Comparison of ENCODE assay signal across 8 mouse cellular contexts in the genomic region with DNA sequence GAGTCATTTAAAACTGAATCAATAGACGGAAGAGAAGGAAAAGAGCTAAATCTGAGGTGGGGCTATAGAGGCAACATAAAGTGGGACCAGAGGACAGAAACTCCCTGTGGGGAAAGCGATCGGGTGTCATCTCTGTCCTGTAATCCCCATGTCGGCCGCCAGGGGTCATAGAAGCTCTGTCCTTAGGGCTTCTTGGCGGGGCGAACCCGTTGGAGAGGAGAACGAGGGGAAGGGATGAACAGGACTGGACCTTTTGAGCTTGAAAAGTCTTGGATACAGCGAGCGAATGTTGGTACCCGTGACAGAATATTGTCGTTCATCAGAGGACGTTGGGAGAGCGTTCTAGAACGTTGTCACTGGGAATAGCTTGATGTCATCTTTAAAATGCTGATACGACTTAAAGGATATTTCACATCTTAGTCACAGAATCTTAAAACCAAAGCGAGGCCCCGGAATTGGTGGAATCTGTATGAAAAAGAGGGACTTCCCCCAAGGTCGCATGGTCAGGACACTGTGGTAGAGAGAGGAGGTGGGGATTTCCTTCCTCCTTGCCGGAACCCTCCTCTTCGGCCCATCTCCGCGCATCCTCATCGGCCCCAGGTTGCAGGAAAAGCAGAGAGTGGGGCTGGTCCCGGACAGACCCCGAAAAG. TPM values are rescaled to one million over a fixed set of nuclear protein-coding genes. Genes with fewer than 3 reads are reported as not detected.
DNase-seq lines count a peak whose midpoint lies in the region; ATAC-seq and TF ChIP-seq lines count a peak whose summit lies in the region.

No protein-coding gene starts in this region.

- TF ChIP-seq POLR2A in CH12.LX (IDR thresholded peaks at IDR 0.05; ENCODE audit: low read depth, low read length), result peak; percentile 45; the same call in 1 of the 2 replicates
- no peak for TF ChIP-seq POLR2A in thymus, adult 2 months (IDR thresholded peaks at IDR 0.05; ENCODE audit: control insufficient read depth, extremely low read depth, insufficient read depth, low read length, poor library complexity)

- H3K4me3 ChIP-seq in CH12.LX (replicated peaks in 1 of 3; ENCODE audit: low read depth in 2 of 3, low read length in 2 of 3, poor library complexity in 1 of 3), result peak overlapping the region; percentile 5 to 38 (median 17)
- H3K4me3 ChIP-seq in brown adipose tissue, adult 24 weeks (ENCODE audit: insufficient read depth, low read depth, low read length), result peak overlapping the region; percentile 22; the same call in 1 of the 2 replicates
- H3K4me3 ChIP-seq in forebrain, embryonic 11.5 days (ENCODE audit: low read depth, low read length), result peak overlapping the region; percentile 19
- 0 out of 2 replicates have a peak overlapping the region, but pooled peaks have one; percentile 4 for H3K4me3 ChIP-seq in liver, postnatal 0 days (ENCODE audit: low read depth, low read length)
- H3K4me3 ChIP-seq in neural tube, embryonic 14.5 days (ENCODE audit: low read depth, low read length), result peak overlapping the region; percentile 26; the same call in 1 of the 2 replicates
- no peak overlapping the region for H3K4me3 ChIP-seq in thymus, adult 2 months (ENCODE audit: control insufficient read depth, insufficient read depth, low read length)

- TF ChIP-seq RAD21 in CH12.LX (IDR thresholded peaks at IDR 0.05; ENCODE audit: low read depth, low read length), result peak; percentile 92

- H3K27me3 ChIP-seq in CH12.LX (replicated peaks), result peaks cover 21% of the 10 kb centered on the region
- H3K27me3 ChIP-seq in forebrain, embryonic 11.5 days (ENCODE audit: control insufficient read depth, insufficient read depth, low read length), result peaks cover 48% of the 10 kb centered on the region
- peaks cover 51% of the 10 kb centered on the region for H3K27me3 ChIP-seq in liver, postnatal 0 days (ENCODE audit: insufficient read depth, low read length)
- 0 out of 2 replicates have a peak, but pooled peaks cover 9% of the 10 kb centered on the region for H3K27me3 ChIP-seq in neural tube, embryonic 14.5 days (ENCODE audit: control insufficient read depth, insufficient read depth, low read length)
- H3K27me3 ChIP-seq in thymus, adult 2 months (ENCODE audit: control insufficient read depth, insufficient read depth, low read length), result peaks cover 23% of the 10 kb centered on the region

- dilution Hi-C loops in CH12.LX (cut with MboI; ENCODE audit: extremely low pct_ligation_motif_present, extremely low pct_unique_long_range_greater_than_20kb, low sequenced_read_pairs), result no loop called here

- peak overlapping the region; percentile 76; the same call in 1 of the 2 replicates for H3K4me2 ChIP-seq in CH12.LX (ENCODE audit: insufficient read depth, low read depth, poor library complexity, severe bottlenecking)
- H3K4me2 ChIP-seq in forebrain, embryonic 11.5 days (ENCODE audit: low read depth, low read length, severe bottlenecking), result peak overlapping the region; percentile 50
- peak overlapping the region; percentile 30; the same call in 1 of the 2 replicates for H3K4me2 ChIP-seq in liver, postnatal 0 days (ENCODE audit: low read depth, low read length)
- H3K4me2 ChIP-seq in neural tube, embryonic 14.5 days (ENCODE audit: low read depth, low read length), result peak overlapping the region; percentile 67

- peaks cover 13 to 43% of the 10 kb centered on the region in 2 experiments for H3K4me1 ChIP-seq in CH12.LX (ENCODE audit: control insufficient read depth in 1 of 2, insufficient read depth in 2 of 2)
- peaks cover 6% of the 10 kb centered on the region; the same call in 1 of the 2 replicates for H3K4me1 ChIP-seq in brown adipose tissue, adult 24 weeks (ENCODE audit: control insufficient read depth, insufficient read depth, insufficient read length, low read length)
- H3K4me1 ChIP-seq in forebrain, embryonic 11.5 days (replicated peaks; ENCODE audit: control insufficient read depth, insufficient read depth, low read length), result peaks cover 8% of the 10 kb centered on the region
- H3K4me1 ChIP-seq in liver, postnatal 0 days (ENCODE audit: insufficient read depth), result peaks cover 28% of the 10 kb centered on the region
- H3K4me1 ChIP-seq in neural tube, embryonic 14.5 days (ENCODE audit: control insufficient read depth, insufficient read depth, low read length), result peaks cover 16% of the 10 kb centered on the region
- H3K4me1 ChIP-seq in thymus, adult 2 months (replicated peaks; ENCODE audit: control insufficient read depth, insufficient read depth, low read length), result peaks cover 17% of the 10 kb centered on the region

- H3K36me3 ChIP-seq in CH12.LX (replicated peaks in 1 of 2; ENCODE audit: control insufficient read depth in 1 of 2, insufficient read depth in 1 of 2, low read length in 1 of 2), result peaks cover 3 to 12% of the 10 kb centered on the region in 2 experiments
- H3K36me3 ChIP-seq in forebrain, embryonic 11.5 days (ENCODE audit: control insufficient read depth, insufficient read depth, low read length), result no peaks in the 10 kb centered on the region
- no peaks in the 10 kb centered on the region for H3K36me3 ChIP-seq in liver, postnatal 0 days (replicated peaks; ENCODE audit: insufficient read depth, low read length)
- H3K36me3 ChIP-seq in neural tube, embryonic 14.5 days (ENCODE audit: control insufficient read depth, insufficient read depth, low read length), result peaks cover 9% of the 10 kb centered on the region; the same call in 1 of the 2 replicates
- no peaks in the 10 kb centered on the region for H3K36me3 ChIP-seq in thymus, adult 2 months (ENCODE audit: control insufficient read depth, insufficient read depth, low read length)

- TF ChIP-seq CTCF in CH12.LX (conservative IDR thresholded peaks at IDR 0.05 in 1 of 2, IDR thresholded peaks at IDR 0.05 in 1 of 2; ENCODE audit: low read depth in 2 of 2, low read length in 2 of 2), result peak; percentile 68 to 95
- TF ChIP-seq CTCF in liver, postnatal 0 days (IDR thresholded peaks at IDR 0.05; ENCODE audit: low read depth), result peak; percentile 89
- TF ChIP-seq CTCF in thymus, adult 2 months (IDR thresholded peaks at IDR 0.05; ENCODE audit: borderline replicate concordance, control insufficient read depth, extremely low read depth, insufficient read depth, low read length, poor library complexity), result peak; percentile 76; the same call in 1 of the 2 replicates

- H3K79me2 ChIP-seq in CH12.LX (replicated peaks; ENCODE audit: control insufficient read depth, extremely low read depth, insufficient read depth, poor library complexity, severe bottlenecking), result no peaks in the 10 kb centered on the region

- peak; percentile 32; the same call in 1 of the 2 replicates for TF ChIP-seq EP300 in CH12.LX (IDR thresholded peaks at IDR 0.05; ENCODE audit: low read length)
- TF ChIP-seq EP300 in liver, postnatal 0 days (IDR thresholded peaks at IDR 0.05; ENCODE audit: low read depth), result no peak

- no peak overlapping the region for H3K9ac ChIP-seq in CH12.LX (ENCODE audit: insufficient read depth, low read depth)
- H3K9ac ChIP-seq in forebrain, embryonic 11.5 days (ENCODE audit: low read length), result no peak overlapping the region
- no peak overlapping the region for H3K9ac ChIP-seq in liver, postnatal 0 days (replicated peaks)
- H3K9ac ChIP-seq in neural tube, embryonic 14.5 days (replicated peaks; ENCODE audit: low read depth, low read length), result no peak overlapping the region

- intact Hi-C loops in heart, postnatal 10 days (cut with DNase I), result loop anchor here (1.0 to 5.0 kb wide), 5 partner anchors 18 to 164 kb away; a partner anchor contains a TSS

- H3K27ac ChIP-seq in CH12.LX (ENCODE audit: insufficient read depth, low read depth), result peak overlapping the region; percentile 81
- H3K27ac ChIP-seq in brown adipose tissue, adult 24 weeks (replicated peaks; ENCODE audit: low read depth, low read length), result no peak overlapping the region
- H3K27ac ChIP-seq in forebrain, embryonic 11.5 days (ENCODE audit: low read depth, low read length), result no peak overlapping the region
- no peak overlapping the region for H3K27ac ChIP-seq in liver, postnatal 0 days (ENCODE audit: low read depth)
- H3K27ac ChIP-seq in neural tube, embryonic 14.5 days (ENCODE audit: low read depth, low read length), result no peak overlapping the region
- H3K27ac ChIP-seq in thymus, adult 2 months (ENCODE audit: control insufficient read depth, insufficient read depth, low read length), result no peak overlapping the region

- in situ Hi-C loops in CH12.LX (cut with MboI; ENCODE audit: low pct_ligation_motif_present, low pct_unique_long_range_greater_than_20kb, low sequenced_read_pairs), result no loop called here

- no peaks in the 10 kb centered on the region for H3K9me3 ChIP-seq in CH12.LX (replicated peaks; ENCODE audit: low read length)
- H3K9me3 ChIP-seq in forebrain, embryonic 11.5 days (ENCODE audit: control insufficient read depth, low read length), result no peaks in the 10 kb centered on the region
- H3K9me3 ChIP-seq in liver, postnatal 0 days (ENCODE audit: low read length), result no peaks in the 10 kb centered on the region
- H3K9me3 ChIP-seq in neural tube, embryonic 14.5 days (ENCODE audit: control insufficient read depth, low read length), result no peaks in the 10 kb centered on the region

- DNase-seq in CH12.LX (ENCODE audit: extremely low read depth), result peak; percentile 90
- peak; percentile 87 for DNase-seq in forebrain, embryonic 11.5 days (ENCODE audit: low spot score)
- DNase-seq in heart, postnatal 10 days, result peak; percentile 76 to 84
- peak; percentile 86 to 88 for DNase-seq in kidney, postnatal 4 days
- peak; percentile 84 for DNase-seq in liver, postnatal 0 days
- peak; percentile 85 for DNase-seq in thymus, adult 2 months

- ATAC-seq in forebrain, embryonic 11.5 days (replicated peaks; ENCODE audit: low FRiP score), result 0 out of 2 replicates have a peak, but pooled peaks have one; percentile 2
- no peak for ATAC-seq in liver, postnatal 0 days
- ATAC-seq in neural tube, embryonic 14.5 days (ENCODE audit: low read depth), result no peak

- 7% methylated on average over 27 of the region's 27 CpGs for WGBS in forebrain, embryonic 11.5 days
- 5% methylated on average over 27 of the region's 27 CpGs for WGBS in liver, postnatal 0 days (ENCODE audit: insufficient replicate concordance)
- 7% methylated on average over 27 of the region's 27 CpGs for WGBS in neural tube, embryonic 14.5 days
- whole genome bisulfite sequencing in thymus, adult 2 months, result 4% methylated on average over 27 of the region's 27 CpGs

RNA-seq across cellular contexts. Expression of a gene that starts 2.3 kb away (rescaled TPM):
- total RNA-seq in CH12.LX (2012; rRNA removed) (32.4 and 52.4 TPM in 2 replicates), CH12.LX (2014; rRNA removed) (12.3 and 15.6 TPM in 2 replicates)
- polyA plus RNA-seq in CH12.LX (2012; ENCODE audit: insufficient read length, low read depth), result 29.1 and 30.8 TPM in 2 replicates
- 7.7 and 9.2 TPM in 2 replicates for polyA plus RNA-seq in brown adipose tissue, adult 24 weeks (2012; ENCODE audit: insufficient read depth, insufficient read length, missing spikeins)
- polyA plus RNA-seq in forebrain, embryonic 11.5 days (2014; fragmentation: Nextera tagmentation; extraction: Ambion mirVana), result 2.0 and 2.1 TPM in 2 replicates
- total RNA-seq in heart, postnatal 10 days (2021), result 10 to 100 TPM; 47.8 to 56.5 TPM
- polyA plus RNA-seq in liver, postnatal 0 days (2015; fragmentation: Nextera tagmentation; extraction: Ambion mirVana), result 3.3 and 3.4 TPM in 2 replicates
- 3.5 and 4.0 TPM in 2 replicates for polyA plus RNA-seq in neural tube, embryonic 14.5 days (2014; fragmentation: Nextera tagmentation; extraction: Ambion mirVana)
- polyA plus RNA-seq in thymus, adult 2 months (2012; rRNA removed), result 38.9 and 40.3 TPM in 2 replicates

RNA-seq across cellular contexts. Expression of a gene that starts 12.6 kb away (rescaled TPM):
- total RNA-seq in CH12.LX (2012; rRNA removed) (0.04 TPM in 1 of 2 replicates, not detected in the other), CH12.LX (2014; rRNA removed) (not detected in 2 replicates)
- polyA plus RNA-seq in CH12.LX (2012; ENCODE audit: insufficient read length, low read depth), result 0.11 and 0.12 TPM in 2 replicates
- polyA plus RNA-seq in brown adipose tissue, adult 24 weeks (2012; ENCODE audit: insufficient read depth, insufficient read length, missing spikeins), result 0.44 TPM in 1 of 2 replicates, not detected in the other
- 0.56 and 0.75 TPM in 2 replicates for polyA plus RNA-seq in forebrain, embryonic 11.5 days (2014; fragmentation: Nextera tagmentation; extraction: Ambion mirVana)
- under 1 TPM; 0.50 to 0.69 TPM for total RNA-seq in heart, postnatal 10 days (2021)
- polyA plus RNA-seq in liver, postnatal 0 days (2015; fragmentation: Nextera tagmentation; extraction: Ambion mirVana), result 0.04 TPM in 1 of 2 replicates, not detected in the other
- 0.75 and 1.8 TPM in 2 replicates for polyA plus RNA-seq in neural tube, embryonic 14.5 days (2014; fragmentation: Nextera tagmentation; extraction: Ambion mirVana)
- 0.73 and 0.79 TPM in 2 replicates for polyA plus RNA-seq in thymus, adult 2 months (2012; rRNA removed)

RNA-seq across cellular contexts. Expression of a gene that starts 29.0 kb away (rescaled TPM):
- total RNA-seq in CH12.LX (2012; rRNA removed), result 348 and 408 TPM in 2 replicates
- 178 and 213 TPM in 2 replicates for total RNA-seq in CH12.LX (2014; rRNA removed)
- polyA plus RNA-seq in CH12.LX (2012; ENCODE audit: insufficient read length, low read depth), result 177 and 193 TPM in 2 replicates
- 30.3 and 42.2 TPM in 2 replicates for polyA plus RNA-seq in brown adipose tissue, adult 24 weeks (2012; ENCODE audit: insufficient read depth, insufficient read length, missing spikeins)
- 154 and 158 TPM in 2 replicates for polyA plus RNA-seq in forebrain, embryonic 11.5 days (2014; fragmentation: Nextera tagmentation; extraction: Ambion mirVana)
- 10 to 100 TPM; 77.1 to 81.0 TPM for total RNA-seq in heart, postnatal 10 days (2021)
- 38.9 and 41.0 TPM in 2 replicates for polyA plus RNA-seq in liver, postnatal 0 days (2015; fragmentation: Nextera tagmentation; extraction: Ambion mirVana)
- polyA plus RNA-seq in neural tube, embryonic 14.5 days (2014; fragmentation: Nextera tagmentation; extraction: Ambion mirVana), result 94.1 and 110 TPM in 2 replicates
- polyA plus RNA-seq in thymus, adult 2 months (2012; rRNA removed), result 32.8 and 36.7 TPM in 2 replicates

RNA-seq across cellular contexts. Expression of a gene that starts 29.5 kb away (rescaled TPM):
- total RNA-seq in CH12.LX (2012; rRNA removed) (9.3 and 9.8 TPM in 2 replicates), CH12.LX (2014; rRNA removed) (5.1 and 5.2 TPM in 2 replicates)
- polyA plus RNA-seq in CH12.LX (2012; ENCODE audit: insufficient read length, low read depth), result 9.2 and 9.6 TPM in 2 replicates
- polyA plus RNA-seq in brown adipose tissue, adult 24 weeks (2012; ENCODE audit: insufficient read depth, insufficient read length, missing spikeins), result 7.5 and 9.1 TPM in 2 replicates
- polyA plus RNA-seq in forebrain, embryonic 11.5 days (2014; fragmentation: Nextera tagmentation; extraction: Ambion mirVana), result 13.8 and 13.9 TPM in 2 replicates
- total RNA-seq in heart, postnatal 10 days (2021), result 1 to 10 TPM; 6.4 to 8.2 TPM
- 5.2 and 5.8 TPM in 2 replicates for polyA plus RNA-seq in liver, postnatal 0 days (2015; fragmentation: Nextera tagmentation; extraction: Ambion mirVana)
- 18.6 and 21.2 TPM in 2 replicates for polyA plus RNA-seq in neural tube, embryonic 14.5 days (2014; fragmentation: Nextera tagmentation; extraction: Ambion mirVana)
- 15.3 and 18.2 TPM in 2 replicates for polyA plus RNA-seq in thymus, adult 2 months (2012; rRNA removed)

RNA-seq across cellular contexts. Expression of a gene that starts 33.8 kb away (rescaled TPM):
- total RNA-seq in CH12.LX (2012; rRNA removed) (0.04 and 0.08 TPM in 2 replicates), CH12.LX (2014; rRNA removed) (not detected in 2 replicates)
- polyA plus RNA-seq in CH12.LX (2012; ENCODE audit: insufficient read length, low read depth), result 0.14 and 0.31 TPM in 2 replicates
- polyA plus RNA-seq in brown adipose tissue, adult 24 weeks (2012; ENCODE audit: insufficient read depth, insufficient read length, missing spikeins), result 3.8 and 4.7 TPM in 2 replicates
- polyA plus RNA-seq in forebrain, embryonic 11.5 days (2014; fragmentation: Nextera tagmentation; extraction: Ambion mirVana), result 1.6 and 2.5 TPM in 2 replicates
- 10 to 100 TPM; 11.4 to 11.8 TPM for total RNA-seq in heart, postnatal 10 days (2021)
- 0.74 and 0.83 TPM in 2 replicates for polyA plus RNA-seq in liver, postnatal 0 days (2015; fragmentation: Nextera tagmentation; extraction: Ambion mirVana)
- 2.9 and 3.4 TPM in 2 replicates for polyA plus RNA-seq in neural tube, embryonic 14.5 days (2014; fragmentation: Nextera tagmentation; extraction: Ambion mirVana)
- polyA plus RNA-seq in thymus, adult 2 months (2012; rRNA removed), result 4.2 and 5.5 TPM in 2 replicates
